Mouse (Mus musculus): ENCODE measurements at regions not wholly inside any gene's neighbourhood (a gene's known extent, or its start where the extent isn't known, plus 50 kb on each side); places are given as distances from the start of the nearest gene placed in this dataset.

DNA sequence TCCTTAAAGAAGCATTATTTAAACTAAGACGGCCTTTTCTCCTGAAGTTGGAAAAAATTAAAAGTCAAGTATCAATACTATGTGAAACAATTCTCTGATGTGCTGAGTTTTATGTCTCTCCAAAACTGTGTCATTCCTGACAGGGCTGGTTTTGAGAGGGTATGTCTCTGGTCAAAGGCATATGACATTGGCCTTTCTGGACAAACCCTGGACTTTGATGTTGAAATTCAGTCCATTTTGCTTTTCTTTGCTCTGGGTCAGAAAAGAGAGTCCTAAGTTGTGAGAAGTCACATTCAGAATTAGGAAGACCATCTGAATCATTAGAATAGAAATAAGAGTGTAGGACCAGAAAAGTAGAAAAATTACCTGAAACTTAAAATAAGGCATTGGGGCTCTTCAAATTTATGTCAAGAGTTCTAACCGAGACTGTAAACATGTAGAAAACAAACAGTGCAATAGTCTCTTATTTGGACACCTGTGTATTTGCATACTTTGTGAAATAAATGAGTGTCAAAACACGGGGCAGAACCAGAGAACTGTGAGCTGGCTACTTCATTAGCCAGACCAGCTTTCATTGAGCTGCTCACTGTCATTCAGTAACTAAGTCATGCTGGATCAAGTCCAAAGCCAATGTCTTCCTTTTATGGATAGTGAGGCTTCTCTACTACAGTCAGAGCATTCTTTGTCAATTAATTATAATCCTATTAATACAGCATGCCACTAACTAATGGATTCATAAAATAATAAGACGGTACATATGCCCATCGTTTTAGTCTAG, 209.3 kb upstream of the Adamts9 start:
- no peak for DNase-seq (ENCODE audit: extremely low read depth, insufficient read length, low spot score)

DNA sequence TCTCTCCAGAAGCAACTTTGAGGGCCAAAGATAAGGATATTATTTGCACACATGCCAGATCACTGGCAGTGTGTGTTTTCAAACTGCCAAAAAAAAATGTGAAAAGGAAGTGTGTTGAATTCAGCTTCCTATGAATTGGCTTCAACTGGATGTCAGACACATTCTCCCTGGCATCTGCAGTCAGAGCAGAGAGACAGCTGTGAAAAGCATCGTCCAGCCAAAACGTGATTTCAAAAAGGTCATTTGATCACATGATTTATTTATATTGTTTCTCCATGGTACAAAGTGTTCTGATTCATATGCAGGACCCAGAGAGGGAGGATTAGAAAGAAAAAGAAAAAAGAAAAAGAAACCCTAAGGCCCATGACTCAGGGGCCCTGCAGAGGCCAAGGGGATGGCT, 207.2 kb upstream of the Adamts9 start:
- DNase-seq (ENCODE audit: extremely low read depth, insufficient read length, low spot score) = no peak

DNA sequence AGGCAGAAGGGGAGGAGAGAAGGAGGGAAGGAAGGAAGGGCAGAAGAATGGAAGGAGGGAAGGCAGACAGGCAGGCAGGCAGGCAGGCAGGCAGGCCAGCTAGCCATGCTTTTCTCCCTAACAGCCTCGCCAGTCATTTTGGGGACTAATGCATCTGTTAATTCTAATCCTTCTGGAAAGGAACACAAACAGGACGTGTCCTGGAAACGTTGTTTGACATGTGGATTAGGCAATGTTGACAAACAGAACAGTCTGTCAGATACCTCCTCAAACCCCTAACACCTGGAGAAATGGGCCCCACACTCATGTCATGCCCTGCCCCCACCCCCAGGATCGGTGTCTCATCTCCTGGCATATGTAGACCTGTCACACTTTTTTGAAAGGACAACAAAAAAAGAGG, 206.7 kb upstream of the Adamts9 start:
- DNase-seq (ENCODE audit: extremely low read depth, insufficient read length, low spot score) = no peak

DNA sequence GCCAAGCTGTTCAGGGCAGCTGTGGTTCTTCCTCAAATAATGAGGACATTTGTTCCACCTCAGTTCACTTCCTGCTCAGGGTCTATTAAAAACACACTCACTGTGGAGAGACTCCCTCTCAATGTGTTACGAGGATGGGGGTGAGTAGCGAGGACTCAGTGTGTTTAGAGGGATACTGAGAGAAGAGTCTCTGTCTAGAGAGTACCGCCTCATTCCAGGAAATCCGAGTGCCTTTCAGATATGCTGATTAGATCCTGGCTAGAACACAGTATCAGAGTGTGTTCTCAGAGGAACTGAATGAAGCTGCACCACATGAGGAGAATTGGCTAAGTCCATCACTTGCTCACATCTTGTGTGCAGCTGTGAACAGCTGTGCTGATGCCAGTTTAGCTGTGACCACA, 197.0 kb upstream of the Adamts9 start:
- no peak for DNase-seq (ENCODE audit: extremely low read depth, insufficient read length, low spot score)

DNA sequence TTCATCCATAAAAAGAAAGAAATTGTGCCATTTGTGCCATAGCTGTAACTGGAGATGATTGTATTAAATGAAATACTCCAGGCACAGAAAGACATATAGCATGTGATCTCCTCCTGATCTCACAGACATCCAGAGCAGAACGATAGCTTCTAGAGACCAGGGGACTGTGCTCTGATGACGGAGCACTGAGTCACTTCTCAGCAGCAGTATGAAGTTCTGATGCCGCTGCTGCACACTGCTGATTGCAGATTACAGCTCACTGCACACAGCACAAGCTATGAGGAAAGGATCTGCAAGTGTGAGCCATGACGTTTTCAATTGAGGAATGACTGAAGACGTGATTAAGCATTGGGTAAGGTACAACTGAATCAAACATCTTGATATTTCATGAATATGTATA, 190.6 kb upstream of the Adamts9 start:
- no peak for DNase-seq (ENCODE audit: extremely low read depth, insufficient read length, low spot score)

DNA sequence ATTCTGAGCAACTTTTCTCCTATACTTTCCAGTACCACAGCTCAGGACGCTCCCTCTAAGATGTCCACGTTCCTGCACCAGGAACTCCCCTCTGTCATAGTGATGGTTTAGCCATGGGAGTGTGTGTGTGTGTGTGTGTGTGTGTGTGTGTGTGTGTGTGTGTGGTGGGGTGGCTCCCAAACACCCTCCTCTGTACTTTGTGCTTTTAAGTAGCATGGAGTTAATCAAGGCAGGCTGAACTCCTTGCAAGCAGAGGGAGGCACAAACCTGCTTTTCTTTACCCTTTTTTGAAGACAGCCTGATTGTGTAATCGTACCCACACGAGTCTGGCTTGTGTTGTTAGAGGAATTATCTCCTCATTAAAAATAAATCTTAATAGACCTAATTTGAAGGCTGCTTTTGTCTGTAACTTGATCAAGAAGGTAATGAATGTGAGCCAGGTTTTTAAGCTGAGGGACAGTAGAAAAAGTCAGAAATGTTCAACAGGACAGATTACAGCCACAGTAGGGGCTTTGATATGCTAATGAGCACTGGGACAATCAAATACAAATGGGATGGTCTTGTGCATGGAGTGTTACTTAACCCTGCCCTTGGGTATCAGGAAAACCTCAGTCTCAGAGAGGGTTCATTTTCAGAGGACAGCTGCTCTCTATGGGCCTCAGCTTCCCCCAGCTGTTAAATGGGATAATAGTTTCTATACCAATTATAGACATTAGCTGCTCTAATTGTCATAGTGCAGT, 187.8 kb upstream of the Adamts9 start:
- no peak for DNase-seq (ENCODE audit: extremely low read depth, insufficient read length, low spot score)

DNA sequence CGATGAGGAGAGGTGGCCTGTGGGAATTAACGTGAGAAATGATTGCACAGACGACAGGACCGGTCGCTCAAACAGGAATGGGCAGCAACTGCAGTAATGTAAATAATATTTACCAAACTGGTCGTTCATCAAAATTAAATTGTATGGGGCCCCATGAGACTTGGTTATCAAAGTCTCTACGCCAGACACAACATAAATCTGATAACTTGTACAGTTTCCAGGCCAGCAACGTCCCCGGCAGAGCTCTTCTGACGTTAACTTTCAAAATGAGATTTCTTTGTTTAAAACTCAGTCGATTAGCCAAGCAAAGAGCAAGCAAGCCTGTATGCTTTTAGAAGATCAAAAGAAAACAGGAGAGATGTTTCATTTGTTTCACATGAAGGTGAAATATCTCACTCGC, 176.2 kb upstream of the Adamts9 start:
- DNase-seq (ENCODE audit: extremely low read depth, insufficient read length, low spot score) = no peak

DNA sequence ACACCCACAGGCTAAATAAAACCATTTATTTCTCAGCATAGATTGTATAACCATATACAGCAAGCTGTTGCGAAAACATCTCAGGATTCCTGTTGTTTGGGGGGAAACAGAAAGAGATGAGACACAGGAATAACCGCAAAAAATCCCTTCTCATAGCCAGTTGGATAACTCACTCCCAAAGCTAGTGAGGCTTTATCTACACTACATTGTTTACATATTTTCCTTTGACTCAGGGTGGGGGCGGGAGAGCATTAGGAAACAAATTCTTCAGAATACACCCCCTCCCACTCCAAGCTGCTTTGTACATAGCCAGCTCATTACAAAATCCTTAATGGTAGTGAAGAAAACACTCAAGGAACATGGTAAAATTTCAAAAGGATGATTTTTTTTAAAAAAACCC, 170.1 kb upstream of the Adamts9 start:
- DNase-seq (ENCODE audit: extremely low read depth, insufficient read length, low spot score) = no peak

DNA sequence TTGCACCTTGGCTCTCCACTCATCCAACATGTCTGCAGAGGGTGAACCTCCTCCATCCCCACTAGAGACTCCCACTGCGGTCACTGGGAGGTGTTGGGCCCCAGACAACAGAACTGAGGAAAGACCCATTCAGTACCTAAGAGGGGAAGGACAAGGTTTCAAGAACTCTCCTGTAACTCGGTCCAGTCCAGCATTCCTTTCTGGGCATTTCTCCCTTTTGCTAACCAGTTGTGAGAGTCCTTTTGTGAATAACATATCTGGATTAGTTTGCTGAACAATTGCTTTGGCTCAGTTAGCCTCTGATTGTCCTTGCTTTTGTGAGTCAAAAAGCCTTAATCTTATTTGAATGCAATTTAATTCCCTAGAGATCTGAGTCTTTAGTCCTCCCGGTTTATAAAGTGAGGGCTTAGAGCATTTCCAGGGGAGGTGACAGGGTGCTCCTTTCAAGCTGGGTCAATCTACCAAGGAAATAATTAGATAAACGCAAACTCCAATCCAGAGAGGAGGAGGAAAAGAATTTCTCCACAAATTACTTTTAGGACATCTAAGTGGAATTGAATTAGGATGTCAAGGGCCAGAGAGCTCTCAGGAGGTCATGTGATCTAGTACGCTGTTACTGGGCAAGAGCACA, 151.6 kb upstream of the Adamts9 start:
- DNase-seq (ENCODE audit: extremely low read depth, insufficient read length, low spot score) = no peak

DNA sequence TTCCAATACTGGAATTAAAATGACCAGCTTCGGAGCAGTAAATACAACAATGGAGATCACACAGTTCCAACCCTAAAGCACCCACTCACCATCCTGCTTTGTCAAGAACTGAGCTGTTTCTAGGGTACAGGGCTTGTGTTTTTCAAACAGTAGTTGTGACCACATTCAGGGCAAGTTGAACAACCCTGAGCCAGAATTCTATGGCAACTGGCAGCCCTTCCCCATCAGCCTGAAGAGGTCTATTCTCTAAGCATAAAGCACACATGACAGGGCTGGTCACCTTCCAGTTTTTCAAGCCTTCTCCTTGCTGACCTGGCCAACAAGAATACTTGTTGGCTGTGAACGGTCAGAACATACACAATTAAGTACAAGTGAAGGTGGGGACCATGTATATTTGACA, 150.5 kb upstream of the Adamts9 start:
- DNase-seq (ENCODE audit: extremely low read depth, insufficient read length, low spot score) = no peak

DNA sequence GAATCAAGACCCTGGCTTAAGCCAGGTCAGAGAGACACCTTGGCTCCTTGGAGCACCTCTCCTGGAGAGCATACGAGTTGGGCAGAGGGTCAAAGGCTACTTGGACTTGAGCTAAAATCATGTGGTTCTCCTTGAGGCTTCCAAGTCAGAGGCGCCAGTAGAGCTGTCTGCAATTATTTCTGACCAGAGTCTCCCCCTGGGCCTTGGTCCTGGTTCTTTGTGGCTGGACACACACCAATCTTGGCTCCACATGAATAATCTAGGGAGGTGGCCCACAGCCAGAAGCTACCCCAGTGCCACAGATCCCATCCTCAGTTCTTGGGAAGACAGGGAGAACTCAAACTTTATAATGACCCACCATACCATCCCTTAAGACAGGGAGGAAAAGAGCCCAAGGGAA, 144.0 kb upstream of the Adamts9 start:
- DNase-seq (ENCODE audit: extremely low read depth, insufficient read length, low spot score) = no peak

DNA sequence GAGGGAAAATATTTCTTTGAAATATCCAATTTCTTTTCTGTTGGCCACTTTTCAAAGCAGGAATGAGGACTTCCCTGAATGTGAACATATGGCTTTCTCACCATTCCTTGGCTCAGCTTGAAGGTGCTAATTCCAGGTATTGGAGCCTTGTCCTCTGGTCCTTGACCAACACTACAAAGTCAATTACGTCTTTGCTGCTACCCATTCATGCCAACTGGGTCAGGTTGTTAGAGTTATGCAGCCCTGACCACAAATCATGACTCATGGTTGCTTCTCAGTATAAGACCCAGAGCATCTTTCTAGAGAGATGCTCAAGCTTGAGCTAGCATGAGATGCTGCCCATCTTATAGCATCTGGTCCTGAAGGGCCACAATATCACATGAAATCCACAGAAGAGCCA, 141.0 kb upstream of the Adamts9 start:
- DNase-seq (ENCODE audit: extremely low read depth, insufficient read length, low spot score) = no peak

DNA sequence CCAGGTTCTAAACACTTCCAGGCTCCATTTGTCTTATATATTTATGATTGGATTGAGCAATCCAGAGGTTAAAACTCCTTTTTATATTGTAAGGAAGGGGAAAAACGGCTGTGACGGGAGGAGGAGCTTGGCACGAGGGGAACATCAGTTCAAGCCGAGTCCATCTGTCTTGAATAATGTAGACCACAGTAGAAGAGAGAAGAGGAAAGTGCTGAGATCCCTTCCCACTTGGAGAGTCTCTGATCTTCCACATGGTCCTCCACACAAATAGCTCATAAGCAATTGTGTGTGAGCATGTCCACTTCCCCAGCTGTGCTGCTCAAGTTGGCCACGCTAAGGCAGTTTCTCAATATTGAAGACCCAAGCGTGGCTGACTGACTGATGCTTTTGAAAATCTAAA, 140.4 kb upstream of the Adamts9 start:
- DNase-seq (ENCODE audit: extremely low read depth, insufficient read length, low spot score) = no peak

DNA sequence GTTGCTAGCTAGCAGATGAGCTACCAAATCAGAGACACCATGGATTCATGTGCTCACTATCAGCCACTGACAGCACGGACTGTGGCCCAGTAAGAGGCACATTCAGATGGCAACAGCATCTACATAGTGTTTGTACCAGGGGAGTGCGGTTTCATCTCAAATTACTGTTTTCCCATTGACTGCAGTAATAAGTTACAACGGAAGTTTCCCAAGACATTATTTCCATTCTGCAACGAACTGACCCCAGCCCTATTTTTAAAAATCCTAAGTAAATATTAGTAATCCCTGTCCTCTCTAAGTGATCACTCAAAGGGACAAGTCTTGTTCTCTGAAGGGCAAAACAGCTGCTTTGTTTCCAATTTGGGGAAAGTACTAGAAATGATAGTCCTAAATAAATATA, 138.9 kb upstream of the Adamts9 start:
- no peak for DNase-seq (ENCODE audit: extremely low read depth, insufficient read length, low spot score)

DNA sequence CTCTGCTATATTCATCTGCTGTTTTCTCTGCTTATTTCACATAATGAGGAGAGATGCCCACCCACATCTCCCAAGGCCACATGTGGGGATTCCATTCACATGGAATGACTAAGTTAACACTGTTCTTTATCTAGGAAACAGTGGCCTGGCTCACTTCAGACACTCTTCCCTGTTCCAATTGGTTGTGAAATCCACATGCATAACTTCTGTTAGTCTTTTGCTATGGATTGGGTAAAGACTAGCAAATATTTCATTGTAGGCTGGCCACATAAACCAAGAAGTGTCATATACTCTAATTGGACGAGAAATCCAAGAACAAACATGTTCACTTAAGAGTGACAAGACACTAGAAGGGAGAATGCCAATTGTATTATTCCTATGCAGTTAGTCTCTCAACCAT, 133.4 kb upstream of the Adamts9 start:
- DNase-seq (ENCODE audit: extremely low read depth, insufficient read length, low spot score) = no peak

DNA sequence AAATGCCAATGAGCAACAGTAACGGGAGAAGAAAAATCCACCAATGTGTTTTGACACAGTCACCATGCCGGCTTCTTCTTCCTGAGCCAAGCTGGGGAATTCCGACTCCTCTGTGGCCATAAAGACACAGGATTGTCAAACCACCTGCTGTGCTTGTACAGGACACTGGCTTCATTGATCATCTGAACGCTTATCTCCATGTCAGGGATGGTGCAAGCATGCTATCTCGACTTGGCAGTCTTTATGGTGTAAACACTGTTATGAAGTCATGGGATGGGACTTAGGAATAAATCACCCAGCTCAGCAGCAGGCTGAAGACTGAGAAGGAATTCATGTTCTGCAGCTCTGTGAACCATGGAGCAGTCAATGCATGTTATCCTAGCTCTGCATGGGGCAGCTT, 132.6 kb upstream of the Adamts9 start:
- no peak for DNase-seq (ENCODE audit: extremely low read depth, insufficient read length, low spot score)

DNA sequence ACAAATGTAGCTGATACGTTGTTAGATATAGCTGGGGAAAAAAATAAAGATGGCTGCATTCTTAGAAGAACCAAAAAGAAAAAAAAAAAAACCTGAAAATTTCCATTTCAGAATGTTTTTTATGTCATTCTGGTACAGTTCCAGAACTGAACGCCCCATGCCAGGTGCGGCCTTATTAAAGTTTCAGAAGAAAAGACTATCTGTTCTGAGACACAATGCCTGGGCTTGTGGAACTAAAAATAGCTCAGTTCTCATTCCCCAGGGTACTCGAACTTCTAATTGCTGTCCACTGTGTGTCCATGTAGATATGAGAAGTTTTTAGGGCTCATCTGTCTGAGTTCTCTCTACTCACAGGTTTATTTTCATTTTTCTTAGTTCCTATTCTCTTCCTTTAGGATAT, 131.7 kb upstream of the Adamts9 start:
- DNase-seq (ENCODE audit: extremely low read depth, insufficient read length, low spot score) = no peak

DNA sequence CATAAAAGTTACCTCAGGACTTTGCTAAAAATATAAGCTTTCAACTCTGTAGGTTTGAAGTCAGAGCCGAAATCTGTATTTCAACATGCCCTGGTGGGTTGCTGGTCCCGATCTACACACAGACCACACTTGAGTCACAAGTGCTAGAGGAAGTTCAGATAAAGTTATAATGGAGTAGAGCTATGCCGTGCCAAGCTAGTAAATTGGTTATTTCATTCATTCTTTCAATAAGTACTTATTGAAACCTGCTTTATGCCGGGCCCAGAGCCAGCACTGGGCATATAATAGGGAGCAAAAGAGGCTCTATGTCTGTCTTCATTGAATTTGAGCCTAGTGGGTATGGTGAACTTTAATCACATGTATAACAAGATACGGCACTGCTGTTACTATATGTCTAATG, 127.6 kb upstream of the Adamts9 start:
- no peak for DNase-seq (ENCODE audit: extremely low read depth, insufficient read length, low spot score)

DNA sequence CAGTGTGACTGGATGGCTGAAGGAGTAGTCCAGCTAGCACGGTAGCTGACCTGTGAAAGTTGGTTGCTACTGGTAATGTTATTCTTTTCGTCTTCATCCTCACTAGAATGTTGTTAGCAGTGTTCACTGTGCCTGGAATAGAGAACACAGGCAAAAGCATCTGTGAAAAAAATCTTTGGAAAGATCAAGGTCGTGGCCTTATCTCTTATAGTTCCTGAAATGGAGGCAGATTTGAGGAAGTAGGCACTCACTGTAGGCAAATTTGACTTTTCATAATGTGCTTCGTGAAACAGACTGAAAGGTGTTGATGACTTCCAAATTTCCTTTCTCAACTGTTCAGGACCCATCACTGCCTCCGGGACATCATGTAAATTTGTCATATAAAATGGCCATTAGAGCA, 124.5 kb upstream of the Adamts9 start:
- no peak for DNase-seq (ENCODE audit: extremely low read depth, insufficient read length, low spot score)

DNA sequence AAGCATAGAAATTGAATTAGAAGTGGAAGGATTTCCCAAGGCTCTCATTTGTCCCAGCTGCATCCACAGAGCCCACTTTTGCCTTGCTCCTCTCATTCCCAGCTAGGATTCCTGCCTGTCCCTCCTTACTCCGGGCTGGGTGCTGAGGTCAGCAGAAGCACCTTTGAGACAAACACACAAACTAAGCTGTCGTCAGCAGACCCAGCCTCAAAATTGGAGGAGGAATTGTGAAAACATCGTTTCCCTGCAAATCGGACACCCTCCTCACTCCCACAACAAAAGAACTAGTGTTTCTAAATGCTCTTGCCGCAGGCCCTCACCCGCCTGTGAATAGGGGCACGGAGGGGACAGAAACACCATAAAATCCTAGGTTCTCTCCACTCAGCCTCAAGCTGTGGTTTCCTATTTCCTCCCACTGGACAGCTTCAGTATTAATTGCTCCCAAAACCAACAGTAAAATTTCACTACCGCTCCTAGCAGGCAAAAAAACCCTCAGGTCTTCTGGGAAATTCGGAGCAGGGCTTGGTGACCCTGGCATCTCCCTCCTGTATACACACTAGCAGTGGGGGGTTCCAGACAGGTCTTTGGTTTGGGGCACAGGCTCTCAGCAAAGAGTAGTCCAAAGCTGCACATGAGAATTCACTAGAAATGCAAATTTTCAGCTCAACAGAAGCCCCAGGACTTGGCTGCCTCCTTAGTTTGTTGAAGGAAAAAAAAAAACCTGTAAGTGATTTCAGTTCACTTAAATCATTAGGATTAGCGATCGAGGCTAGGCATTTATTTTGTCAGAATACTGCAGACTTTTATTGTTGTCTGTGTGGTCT, 123.5 kb upstream of the Adamts9 start:
- no peak for DNase-seq (ENCODE audit: extremely low read depth, insufficient read length, low spot score)

DNA sequence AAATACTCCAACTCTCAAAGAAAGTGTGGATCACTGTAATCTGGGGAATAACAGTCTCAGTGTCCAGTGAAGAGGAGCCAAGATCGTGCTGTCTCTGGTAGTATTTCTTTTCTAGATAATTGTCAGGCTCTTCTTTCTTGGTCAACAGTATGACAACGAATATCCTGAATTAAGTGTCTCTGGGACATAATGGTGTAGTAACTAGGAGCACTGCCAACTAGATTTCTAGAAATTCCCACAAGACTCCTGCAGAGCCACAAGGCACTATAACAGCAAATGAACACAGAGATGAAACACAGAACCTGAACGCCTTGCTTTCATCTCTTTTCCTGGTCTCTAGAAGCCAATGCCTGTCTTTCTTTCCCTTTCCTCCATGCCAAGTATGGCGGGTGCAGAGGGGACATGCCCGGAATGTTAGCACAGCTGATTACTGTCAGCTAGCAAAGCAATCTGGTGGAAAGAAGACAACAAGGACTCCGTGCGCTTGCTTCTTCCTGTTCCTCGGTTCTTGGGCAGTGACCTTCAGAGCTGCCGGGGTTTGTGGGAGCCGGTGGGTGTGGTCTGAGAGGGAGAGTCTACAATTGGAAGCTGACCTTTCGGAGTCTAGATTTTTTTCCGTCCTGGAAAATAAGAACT, 122.7 kb upstream of the Adamts9 start:
- no peak for DNase-seq (ENCODE audit: extremely low read depth, insufficient read length, low spot score)
